Mouse (Mus musculus): Measurements from ENCODE around the gene Fam83b. TPM values are rescaled to one million over a fixed set of nuclear protein-coding genes. Genes with fewer than 3 reads are reported as not detected.

Gene Fam83b
- not detected in 2 replicates for total RNA-seq (2014; fragmentation: Nextera tagmentation)
- not detected in 2 replicates for total RNA-seq (2017)

GRCm38 (mm10) chr9:76566515-76567280 is at the start of gene Fam83b:
Gene Fam83b (minus strand): TSS chr9:76567116.
- ATAC-seq (replicated peaks; ENCODE audit: poor library complexity, severe bottlenecking) = peak; percentile 65

GRCm38 (mm10) chr9:76614165-76614564 is 47.2 kb upstream of the Fam83b start:
- no peak for ATAC-seq (replicated peaks; ENCODE audit: poor library complexity, severe bottlenecking)

DNA sequence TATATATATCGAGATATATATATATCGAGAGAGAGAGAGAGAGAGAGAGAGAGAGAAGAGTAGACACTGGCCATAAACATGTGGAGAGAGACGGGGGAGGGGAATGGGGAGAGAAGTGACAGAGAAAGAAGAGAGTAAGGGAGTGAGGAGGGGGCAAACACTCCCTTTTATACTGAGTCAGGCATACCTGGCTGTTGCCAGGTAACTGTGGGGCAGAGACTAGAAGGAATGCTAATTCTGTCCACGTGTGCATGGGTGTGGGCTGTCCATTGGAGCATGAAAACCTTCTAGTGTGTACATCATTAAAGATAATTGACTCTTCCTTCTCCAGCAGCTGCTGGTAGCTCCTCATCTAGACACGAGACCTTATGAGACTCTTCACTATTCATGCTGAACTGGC is 36.8 kb upstream of the Fam83b start:
- ATAC-seq (replicated peaks; ENCODE audit: poor library complexity, severe bottlenecking) = no peak

- ATAC-seq (replicated peaks; ENCODE audit: poor library complexity, severe bottlenecking) = no peak
These were observed 36.0 kb upstream of the Fam83b start for GRCm38 (mm10) chr9:76602874-76603273.

- no peak for ATAC-seq (replicated peaks; ENCODE audit: poor library complexity, severe bottlenecking)
These were observed 30.5 kb upstream of the Fam83b start for GRCm38 (mm10) chr9:76597395-76597794.

- ATAC-seq (replicated peaks; ENCODE audit: poor library complexity, severe bottlenecking) = no peak
These were observed 26.9 kb upstream of the Fam83b start for GRCm38 (mm10) chr9:76593841-76594240.

GRCm38 (mm10) chr9:76583943-76584342 is 17.0 kb upstream of the Fam83b start:
- ATAC-seq (replicated peaks; ENCODE audit: poor library complexity, severe bottlenecking) = no peak

- ATAC-seq (replicated peaks; ENCODE audit: poor library complexity, severe bottlenecking) = no peak
These were observed 15.1 kb upstream of the Fam83b start for GRCm38 (mm10) chr9:76581966-76582365.

- no peak for ATAC-seq (replicated peaks; ENCODE audit: poor library complexity, severe bottlenecking)
These were observed 352 bp upstream of the Fam83b start for GRCm38 (mm10) chr9:76567281-76567655.

GRCm38 (mm10) chr9:76565656-76566055 is 1.3 kb downstream of the Fam83b start:
- ATAC-seq (replicated peaks; ENCODE audit: poor library complexity, severe bottlenecking) = no peak

- ATAC-seq (replicated peaks; ENCODE audit: poor library complexity, severe bottlenecking) = no peak
These were observed 2.8 kb downstream of the Fam83b start for GRCm38 (mm10) chr9:76564071-76564470.

GRCm38 (mm10) chr9:76562794-76563193 is 4.1 kb downstream of the Fam83b start:
- no peak for ATAC-seq (replicated peaks; ENCODE audit: poor library complexity, severe bottlenecking)

- ATAC-seq (replicated peaks; ENCODE audit: poor library complexity, severe bottlenecking) = no peak; the same call in 1 of the 2 replicates
These were observed 7.7 kb downstream of the Fam83b start for GRCm38 (mm10) chr9:76559240-76559639.

GRCm38 (mm10) chr9:76553758-76554157 is 13.2 kb downstream of the Fam83b start:
- ATAC-seq (replicated peaks; ENCODE audit: poor library complexity, severe bottlenecking) = no peak

- ATAC-seq (replicated peaks; ENCODE audit: poor library complexity, severe bottlenecking) = no peak
These were observed 13.8 kb downstream of the Fam83b start for GRCm38 (mm10) chr9:76553115-76553514.

- ATAC-seq (replicated peaks; ENCODE audit: poor library complexity, severe bottlenecking) = no peak
These were observed 20.2 kb downstream of the Fam83b start for GRCm38 (mm10) chr9:76546714-76547113.

DNA sequence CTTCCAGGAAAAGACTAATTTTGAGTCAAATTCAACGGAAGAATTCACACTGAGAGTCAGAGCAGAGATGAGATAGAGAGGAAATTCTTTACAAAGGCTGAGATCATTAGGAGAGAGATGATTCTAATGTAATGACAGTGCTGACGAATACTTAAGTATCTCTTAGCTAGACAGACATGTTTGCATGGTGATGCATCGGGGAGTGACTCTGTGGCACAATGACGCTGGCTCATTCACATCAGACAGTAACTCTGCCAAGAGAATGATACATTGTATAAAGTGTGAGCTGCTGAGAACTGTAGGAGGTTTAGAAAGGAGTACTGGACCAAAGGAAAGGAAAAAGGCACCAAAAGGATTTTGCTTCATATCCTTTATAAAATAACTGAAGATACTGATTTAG is 26.2 kb downstream of the Fam83b start:
- ATAC-seq (replicated peaks; ENCODE audit: poor library complexity, severe bottlenecking) = no peak

DNA sequence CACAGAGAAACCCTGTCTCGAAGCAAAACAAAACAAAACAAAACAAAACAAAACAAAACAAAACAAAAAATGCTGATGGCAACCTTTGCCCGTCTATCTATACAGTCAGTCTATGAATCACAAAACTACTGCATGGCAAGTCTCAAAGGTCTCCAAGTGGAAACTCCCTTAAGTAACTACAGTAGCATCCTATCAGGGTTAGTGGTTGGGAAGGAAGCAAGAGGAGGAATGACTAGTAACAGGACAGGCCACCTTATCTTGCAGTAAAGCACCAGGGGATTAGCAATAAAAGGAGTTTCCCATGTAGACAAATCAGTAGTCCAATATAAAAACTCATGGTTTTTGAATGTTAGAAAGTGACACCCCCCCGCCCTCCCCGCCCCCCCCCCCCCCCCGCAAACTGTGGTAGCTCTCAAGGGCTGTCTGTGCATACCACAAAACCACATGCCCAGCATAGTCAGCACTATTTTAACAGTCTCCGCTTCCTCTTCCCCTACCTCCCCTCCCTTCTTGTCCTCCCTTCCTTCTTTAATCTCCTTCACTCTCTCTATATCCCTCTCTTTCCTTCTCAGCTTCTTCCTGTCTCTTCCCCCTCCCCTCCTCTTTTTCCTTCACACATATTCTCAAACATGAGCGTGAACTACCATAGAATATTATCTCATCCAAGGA is 26.8 kb downstream of the Fam83b start:
- peak; percentile 95 for ATAC-seq (replicated peaks; ENCODE audit: poor library complexity, severe bottlenecking)

GRCm38 (mm10) chr9:76539271-76539670 is 27.6 kb downstream of the Fam83b start:
- no peak for ATAC-seq (replicated peaks; ENCODE audit: poor library complexity, severe bottlenecking)

- no peak for ATAC-seq (replicated peaks; ENCODE audit: poor library complexity, severe bottlenecking)
These were observed 30.9 kb downstream of the Fam83b start for GRCm38 (mm10) chr9:76536032-76536431.

DNA sequence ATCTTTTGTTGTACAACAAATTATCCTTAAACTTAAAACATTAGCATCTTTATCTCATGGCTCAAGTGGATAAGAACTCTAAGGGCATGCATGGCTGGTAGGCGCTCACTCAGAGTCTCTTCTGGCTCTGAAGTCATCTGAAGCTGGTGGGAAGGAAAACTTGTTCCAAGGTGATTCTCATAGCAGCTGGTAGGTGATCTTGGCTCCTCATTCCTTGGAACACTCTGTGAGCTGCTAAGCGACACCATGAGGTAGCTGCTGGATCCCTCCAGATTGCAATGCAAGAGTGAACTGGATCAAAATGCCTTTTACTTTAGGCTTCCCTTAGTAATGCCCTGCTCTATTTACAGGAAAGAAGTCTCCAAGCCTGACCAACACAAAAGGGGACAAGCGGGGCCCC is 34.5 kb downstream of the Fam83b start:
- ATAC-seq (replicated peaks; ENCODE audit: poor library complexity, severe bottlenecking) = no peak

GRCm38 (mm10) chr9:76531368-76531767 is 35.5 kb downstream of the Fam83b start:
- ATAC-seq (replicated peaks; ENCODE audit: poor library complexity, severe bottlenecking) = no peak
